ENCODE assay signal across 13 mouse cellular contexts in the genomic region with DNA sequence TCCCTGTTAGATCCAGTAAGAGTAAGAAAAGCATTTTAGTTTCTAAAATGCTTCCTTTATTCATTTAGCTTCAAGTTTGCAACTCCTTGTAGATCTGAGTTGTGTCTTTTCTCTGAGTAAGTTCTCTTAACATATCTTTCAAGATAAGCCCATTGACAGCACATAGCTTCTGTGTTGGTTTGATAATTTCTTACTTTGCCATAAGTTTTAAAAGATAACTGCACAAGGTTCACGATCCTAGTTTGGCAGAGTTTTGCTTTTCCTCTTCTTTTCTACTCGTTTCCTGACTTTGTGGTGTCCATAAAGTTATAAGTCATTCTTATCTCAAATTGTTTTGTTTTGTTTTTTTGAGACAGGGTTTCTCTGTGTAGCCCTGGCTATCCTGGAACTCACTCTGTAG.
"Had no signal": no experiment of that assay in that cellular context is flagged by ENCODE, and none has a peak within 500 bp of the region (broad histone marks: within the 10 kb centered on the region; RNA-seq: fewer than 3 reads in every experiment).

No protein-coding gene starts in this region.

- H3K4me2 ChIP-seq: midbrain, embryonic 11.5 days; midbrain, embryonic 15.5 days; neural tube, embryonic 13.5 days; stomach, embryonic 15.5 days had no signal

- ATAC-seq: lung, postnatal 0 days; midbrain, embryonic 15.5 days had no signal

- DNase-seq: kidney, adult 18-20 months; kidney, postnatal 10 days; kidney, postnatal 4 days; lung, adult 2 months; lung, postnatal 36 days; right cerebral cortex, postnatal 14 days; thymus, postnatal 36 days had no signal

- H3K9ac ChIP-seq: midbrain, embryonic 15.5 days; neural tube, embryonic 13.5 days; stomach, embryonic 15.5 days had no signal

- H3K36me3 ChIP-seq: limb, embryonic 10.5 days; midbrain, embryonic 15.5 days; neural tube, embryonic 13.5 days; stomach, embryonic 15.5 days had no signal

- H3K9me3 ChIP-seq: limb, embryonic 10.5 days; midbrain, embryonic 15.5 days; neural tube, embryonic 13.5 days; stomach, embryonic 15.5 days had no signal

- H3K27ac ChIP-seq: limb, embryonic 10.5 days; midbrain, embryonic 15.5 days; neural tube, embryonic 13.5 days; stomach, embryonic 15.5 days had no signal

- H3K27me3 ChIP-seq: midbrain, embryonic 15.5 days; neural tube, embryonic 13.5 days; stomach, embryonic 15.5 days had no signal

- H3K4me3 ChIP-seq: limb, embryonic 10.5 days; midbrain, embryonic 15.5 days; neural tube, embryonic 13.5 days; stomach, embryonic 15.5 days had no signal

- H3K4me1 ChIP-seq: midbrain, embryonic 15.5 days; neural tube, embryonic 13.5 days; stomach, embryonic 15.5 days had no signal
